Mouse (Mus musculus) forebrain, embryonic 12.5 days (tissue): ENCODE data around the gene Nhs. TPM values are rescaled to one million over a fixed set of nuclear protein-coding genes. Genes with fewer than 3 reads are reported as not detected.

Experiments used
- ATAC-seq: fragments of 200-750 bp; cut with Nextera tagmentation; 2 replicates; pipeline ENCODE4 v1.8.0; 2017; ENCODE audit warnings: moderate TSS enrichment; ENCODE audit not compliant: low FRiP score
- H3K27ac ChIP-seq: fragments of 300-500 bp; sonication (generic); 2 replicates; pipeline ENCODE4 v1.5.1; 2016; ENCODE audit warnings: mild to moderate bottlenecking
- H3K27me3 ChIP-seq: fragments of 300-500 bp; sonication (generic); 2 replicates; pipeline ENCODE4 v1.6.1; 2016; ENCODE audit warnings: mild to moderate bottlenecking
- H3K36me3 ChIP-seq: fragments of 300-500 bp; sonication (generic); replicated peaks from 2 replicates; pipeline ENCODE4 v1.6.1; 2016; ENCODE audit warnings: mild to moderate bottlenecking
- H3K4me1 ChIP-seq: fragments of 300-500 bp; sonication (generic); 2 replicates; pipeline ENCODE4 v1.6.1; 2016
- H3K4me2 ChIP-seq: fragments of 300-500 bp; sonication (generic); 2 replicates; pipeline ENCODE4 v1.6.1; 2016; ENCODE audit warnings: mild to moderate bottlenecking, moderate library complexity
- H3K4me3 ChIP-seq: fragments of 300-500 bp; sonication (generic); replicated peaks from 2 replicates; pipeline ENCODE4 v1.5.1; 2016; ENCODE audit warnings: mild to moderate bottlenecking
- H3K9ac ChIP-seq: fragments of 300-500 bp; sonication (generic); 2 replicates; pipeline ENCODE4 v1.6.1; 2016; ENCODE audit warnings: mild to moderate bottlenecking
- H3K9me3 ChIP-seq: fragments of 300-500 bp; sonication (generic); 2 replicates; pipeline ENCODE4 v1.6.1; 2016
- WGBS: fragments of 180-500 bp; shearing (Covaris S2); methylation state at CpG from one replicate; pipeline ENCODE4 v1.1.7; 2016; 5-methylcytosine and 5-hydroxymethylcytosine counted together
- polyA plus RNA-seq: library from polyadenylated mRNA; unstranded; fragments of >200 nt; fragmentation: Nextera tagmentation; extraction: Ambion mirVana; gene quantifications from 2 replicates; pipeline ENCODE4 v1.2.1, GENCODE M21; 2016

Gene Nhs
- polyA plus RNA-seq, 1 experiment from 2014 or later = 3.2 TPM

- WGBS = 32% methylated on average over 1 of the region's 1 CpGs
- H3K27me3 ChIP-seq = peaks cover 61% of the 10 kb centered on the region
- H3K4me1 ChIP-seq = no peaks in the 10 kb centered on the region
- no peak overlapping the region for H3K4me3 ChIP-seq
- no peaks in the 10 kb centered on the region for H3K9me3 ChIP-seq
- no peaks in the 10 kb centered on the region for H3K36me3 ChIP-seq
- no peak overlapping the region for H3K27ac ChIP-seq
- ATAC-seq = no peak
- no peak overlapping the region for H3K9ac ChIP-seq
- H3K4me2 ChIP-seq = no peak overlapping the region
Observed at GRCm38 (mm10) chrX:162003818-162004217, 155.7 kb downstream of the Nhs start.

GRCm38 (mm10) chrX:161998876-161999275 is 160.7 kb downstream of the Nhs start:
- no peak overlapping the region for H3K27ac ChIP-seq
- no peak overlapping the region for H3K9ac ChIP-seq
- H3K4me1 ChIP-seq = peaks cover 5% of the 10 kb centered on the region
- no peaks in the 10 kb centered on the region for H3K9me3 ChIP-seq
- H3K4me3 ChIP-seq = no peak overlapping the region
- WGBS = 68% methylated on average over 3 of the region's 3 CpGs
- no peak overlapping the region for H3K4me2 ChIP-seq
- no peaks in the 10 kb centered on the region for H3K36me3 ChIP-seq
- H3K27me3 ChIP-seq = peaks cover 64% of the 10 kb centered on the region
- ATAC-seq = no peak

- Histone ChIP-seq H3K9me3 (no peaks in the 10 kb centered on the region), H3K4me2 (no peak overlapping the region), H3K4me3 (no peak overlapping the region), H3K4me1 (peaks cover 10% of the 10 kb centered on the region), H3K27ac (peak overlapping the region; percentile 83), H3K27me3 (peaks cover 62% of the 10 kb centered on the region), H3K9ac (no peak overlapping the region), H3K36me3 (no peaks in the 10 kb centered on the region)
- 32% methylated on average over 2 of the region's 2 CpGs for WGBS
- ATAC-seq = peak; percentile 94
Observed at GRCm38 (mm10) chrX:161997170-161997795, 162.2 kb downstream of the Nhs start.

GRCm38 (mm10) chrX:161990171-161990570 is 169.4 kb downstream of the Nhs start:
- H3K9me3 ChIP-seq = no peaks in the 10 kb centered on the region
- H3K27me3 ChIP-seq = peaks cover 62% of the 10 kb centered on the region
- no peak overlapping the region for H3K9ac ChIP-seq
- ATAC-seq = no peak
- no peaks in the 10 kb centered on the region for H3K36me3 ChIP-seq
- H3K4me2 ChIP-seq = no peak overlapping the region
- H3K4me3 ChIP-seq = no peak overlapping the region
- no peak overlapping the region for H3K27ac ChIP-seq
- peaks cover 5% of the 10 kb centered on the region; the same call in 1 of the 2 replicates for H3K4me1 ChIP-seq
- 100% methylated on average over 1 of the region's 1 CpGs for WGBS

GRCm38 (mm10) chrX:161984961-161985360 is 174.6 kb downstream of the Nhs start:
- Histone ChIP-seq H3K9me3 (no peaks in the 10 kb centered on the region), H3K4me3 (no peak overlapping the region), H3K27me3 (peaks cover 40% of the 10 kb centered on the region), H3K27ac (no peak overlapping the region), H3K36me3 (no peaks in the 10 kb centered on the region), H3K4me1 (no peaks in the 10 kb centered on the region), H3K9ac (no peak overlapping the region), H3K4me2 (no peak overlapping the region)
- ATAC-seq = no peak
- 85% methylated on average over 6 of the region's 6 CpGs for WGBS

GRCm38 (mm10) chrX:161981399-161981798 is 178.1 kb downstream of the Nhs start:
- WGBS = 85% methylated on average over 6 of the region's 6 CpGs
- Histone ChIP-seq H3K9ac (no peak overlapping the region), H3K27me3 (peaks cover 43% of the 10 kb centered on the region), H3K36me3 (no peaks in the 10 kb centered on the region), H3K4me1 (peaks cover 4% of the 10 kb centered on the region; the same call in 1 of the 2 replicates), H3K4me3 (no peak overlapping the region), H3K9me3 (no peaks in the 10 kb centered on the region), H3K4me2 (no peak overlapping the region), H3K27ac (no peak overlapping the region)
- no peak for ATAC-seq

GRCm38 (mm10) chrX:161979946-161980345 is 179.6 kb downstream of the Nhs start:
- no peak overlapping the region for H3K4me2 ChIP-seq
- no peak overlapping the region for H3K27ac ChIP-seq
- no peaks in the 10 kb centered on the region for H3K36me3 ChIP-seq
- no peak overlapping the region for H3K4me3 ChIP-seq
- peaks cover 52% of the 10 kb centered on the region for H3K27me3 ChIP-seq
- no peak for ATAC-seq
- H3K9me3 ChIP-seq = no peaks in the 10 kb centered on the region
- peaks cover 4% of the 10 kb centered on the region; the same call in 1 of the 2 replicates for H3K4me1 ChIP-seq
- no peak overlapping the region for H3K9ac ChIP-seq

- H3K27me3 ChIP-seq = peaks cover 59% of the 10 kb centered on the region
- no peak for ATAC-seq
- 81% methylated on average over 4 of the region's 4 CpGs for WGBS
Observed at GRCm38 (mm10) chrX:161977236-161977841, 182.2 kb downstream of the Nhs start.

GRCm38 (mm10) chrX:161976376-161976775 is 183.2 kb downstream of the Nhs start:
- no peak for ATAC-seq
- Histone ChIP-seq H3K4me3 (no peak overlapping the region), H3K27me3 (peaks cover 60% of the 10 kb centered on the region), H3K4me2 (no peak overlapping the region), H3K36me3 (no peaks in the 10 kb centered on the region), H3K9me3 (no peaks in the 10 kb centered on the region), H3K4me1 (peaks cover 7% of the 10 kb centered on the region; the same call in 1 of the 2 replicates), H3K27ac (no peak overlapping the region), H3K9ac (no peak overlapping the region)
- WGBS = 57% methylated on average over 2 of the region's 2 CpGs

More at GRCm38 (mm10) chrX:161977236-161977841, 182.2 kb downstream of the Nhs start:
- Histone ChIP-seq H3K9ac (no peak overlapping the region), H3K4me1 (peaks cover 7% of the 10 kb centered on the region; the same call in 1 of the 2 replicates), H3K4me3 (no peak overlapping the region), H3K9me3 (no peaks in the 10 kb centered on the region), H3K27ac (no peak overlapping the region), H3K4me2 (no peak overlapping the region), H3K36me3 (no peaks in the 10 kb centered on the region)

- Histone ChIP-seq H3K4me1 (peaks cover 4% of the 10 kb centered on the region; the same call in 1 of the 2 replicates), H3K36me3 (no peaks in the 10 kb centered on the region), H3K4me2 (no peak overlapping the region), H3K4me3 (no peak overlapping the region), H3K9ac (no peak overlapping the region), H3K9me3 (no peaks in the 10 kb centered on the region), H3K27ac (no peak overlapping the region), H3K27me3 (peaks cover 56% of the 10 kb centered on the region)
- no peak for ATAC-seq
- WGBS = 50% methylated on average over 3 of the region's 3 CpGs
Observed at GRCm38 (mm10) chrX:161973572-161973971, 186.0 kb downstream of the Nhs start.

GRCm38 (mm10) chrX:161972723-161973122 is 186.8 kb downstream of the Nhs start:
- H3K36me3 ChIP-seq = no peaks in the 10 kb centered on the region
- H3K27me3 ChIP-seq = peaks cover 51% of the 10 kb centered on the region
- no peak overlapping the region for H3K4me2 ChIP-seq
- H3K4me3 ChIP-seq = no peak overlapping the region
- no peak overlapping the region for H3K9ac ChIP-seq
- H3K27ac ChIP-seq = no peak overlapping the region
- ATAC-seq = no peak
- H3K9me3 ChIP-seq = no peaks in the 10 kb centered on the region
- 0 out of 2 replicates have a peak, but pooled peaks cover 2% of the 10 kb centered on the region for H3K4me1 ChIP-seq

- H3K4me3 ChIP-seq = no peak overlapping the region
- peaks cover 51% of the 10 kb centered on the region for H3K27me3 ChIP-seq
- no peak overlapping the region for H3K27ac ChIP-seq
- 0 out of 2 replicates have a peak, but pooled peaks cover 2% of the 10 kb centered on the region for H3K4me1 ChIP-seq
- no peak overlapping the region for H3K9ac ChIP-seq
- 80% methylated on average over 3 of the region's 3 CpGs for WGBS
- H3K9me3 ChIP-seq = no peaks in the 10 kb centered on the region
- no peaks in the 10 kb centered on the region for H3K36me3 ChIP-seq
- no peak overlapping the region for H3K4me2 ChIP-seq
- ATAC-seq = no peak
Observed at GRCm38 (mm10) chrX:161971961-161972502, 187.5 kb downstream of the Nhs start.
